Mouse (Mus musculus): ENCODE measurements around the gene Xlr. TPM values are rescaled to one million over a fixed set of nuclear protein-coding genes. Genes with fewer than 3 reads are reported as not detected.
"Not testable (repeated sequence)": the region's sequence is repeated elsewhere in the genome, so short reads cannot be mapped to it uniquely, and the experiment has no call there.

Gene Xlr
- total RNA-seq (2014; rRNA removed) (0.83 and 1.0 TPM in 2 replicates), polyA plus RNA-seq (2012; rRNA removed) (not detected in 2 replicates)

- H3K9ac ChIP-seq (ENCODE audit: low read depth, low read length); H3K36me3 ChIP-seq (ENCODE audit: control insufficient read depth, insufficient read depth, low read length); H3K27ac ChIP-seq (replicated peaks; ENCODE audit: insufficient read depth, low read depth, low read length); H3K27me3 ChIP-seq (ENCODE audit: control insufficient read depth, insufficient read depth, low read length); H3K79me2 ChIP-seq (ENCODE audit: control insufficient read depth, insufficient read depth, low read length); H3K4me1 ChIP-seq (ENCODE audit: control insufficient read depth, insufficient read depth, low read length); H3K4me3 ChIP-seq (ENCODE audit: insufficient read depth, low read depth, low read length): not testable (repeated sequence)
- WGBS, result 77% methylated on average over 11 of the region's 11 CpGs
- peak; percentile 1 for DNase-seq (ENCODE audit: extremely low read depth, low read depth, low spot score)
These were observed at the start of gene Xlr for GRCm38 (mm10) chrX:53797519-53797918. TSS of gene Xlr (minus strand) at chrX:53797706.

DNA sequence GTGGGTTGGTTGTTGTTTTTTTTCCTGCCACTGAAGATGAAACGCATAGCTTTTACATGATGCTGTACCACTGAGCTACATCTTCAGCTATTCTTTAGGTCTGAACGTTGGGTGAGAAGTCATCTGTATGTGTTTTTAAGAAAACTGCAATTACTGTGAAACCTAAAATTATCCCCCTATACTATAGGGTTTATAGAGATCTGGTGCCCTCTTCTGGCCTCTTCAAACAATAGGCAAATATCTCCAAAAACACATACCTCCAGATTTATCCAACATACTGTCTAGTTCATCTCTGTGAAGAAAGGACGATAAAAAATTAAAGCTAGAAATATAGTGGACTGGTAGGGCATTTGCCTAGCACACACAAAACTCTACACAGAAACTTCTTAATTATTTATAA, 1.6 kb upstream of the Xlr start:
- H3K9ac ChIP-seq (ENCODE audit: low read depth, low read length), result no peak overlapping the region
- 31% methylated on average over 3 of the region's 3 CpGs for WGBS
- no peak for TF ChIP-seq CTCF (IDR thresholded peaks at IDR 0.05; ENCODE audit: low read depth, low read length)
- no peak for TF ChIP-seq POLR2A (IDR thresholded peaks at IDR 0.05; ENCODE audit: extremely low read depth, insufficient read depth, low read length)

GRCm38 (mm10) chrX:53776276-53776675, 21.2 kb downstream of the Xlr start, which contains the start of gene Zfp36l3:
TSS of gene Zfp36l3 (minus strand) at chrX:53776394.
- Histone ChIP-seq H3K79me2 (ENCODE audit: control insufficient read depth, insufficient read depth, low read length) (no peaks in the 10 kb centered on the region), H3K9ac (ENCODE audit: low read depth, low read length) (no peak within 1 kb of the TSS), H3K4me3 (ENCODE audit: insufficient read depth, low read depth, low read length) (no peak within 1 kb of the TSS), H3K36me3 (ENCODE audit: control insufficient read depth, insufficient read depth, low read length) (no peaks in the 10 kb centered on the region), H3K27ac (replicated peaks; ENCODE audit: insufficient read depth, low read depth, low read length) (no peak within 1 kb of the TSS), H3K4me1 (ENCODE audit: control insufficient read depth, insufficient read depth, low read length) (no peaks in the 10 kb centered on the region), H3K27me3 (ENCODE audit: control insufficient read depth, insufficient read depth, low read length) (no peaks in the 10 kb centered on the region)
- DNase-seq (ENCODE audit: extremely low read depth, low read depth, low spot score), result no peak
- TF ChIP-seq POLR2A (IDR thresholded peaks at IDR 0.05; ENCODE audit: extremely low read depth, insufficient read depth, low read length) (no peak), CTCF (IDR thresholded peaks at IDR 0.05; ENCODE audit: low read depth, low read length) (no peak)
- WGBS, result 91% methylated on average over 12 of the region's 12 CpGs

More for the DNA sequence above, 1.6 kb upstream of the Xlr start:
- H3K27me3 ChIP-seq (ENCODE audit: control insufficient read depth, insufficient read depth, low read length), result no peaks in the 10 kb centered on the region
- H3K4me3 ChIP-seq (ENCODE audit: insufficient read depth, low read depth, low read length), result no peak overlapping the region
- no peaks in the 10 kb centered on the region for H3K4me1 ChIP-seq (ENCODE audit: control insufficient read depth, insufficient read depth, low read length)
- H3K79me2 ChIP-seq (ENCODE audit: control insufficient read depth, insufficient read depth, low read length), result no peaks in the 10 kb centered on the region
- no peaks in the 10 kb centered on the region for H3K36me3 ChIP-seq (ENCODE audit: control insufficient read depth, insufficient read depth, low read length)
- no peak for DNase-seq (ENCODE audit: extremely low read depth, low read depth, low spot score)
- no peak overlapping the region for H3K27ac ChIP-seq (replicated peaks; ENCODE audit: insufficient read depth, low read depth, low read length)

- no peak for DNase-seq (ENCODE audit: extremely low read depth, low read depth, low spot score)
- TF ChIP-seq POLR2A (IDR thresholded peaks at IDR 0.05; ENCODE audit: extremely low read depth, insufficient read depth, low read length), result no peak
- Histone ChIP-seq H3K4me1 (ENCODE audit: control insufficient read depth, insufficient read depth, low read length) (no peaks in the 10 kb centered on the region), H3K79me2 (ENCODE audit: control insufficient read depth, insufficient read depth, low read length) (no peaks in the 10 kb centered on the region), H3K36me3 (ENCODE audit: control insufficient read depth, insufficient read depth, low read length) (no peaks in the 10 kb centered on the region), H3K27me3 (ENCODE audit: control insufficient read depth, insufficient read depth, low read length) (no peaks in the 10 kb centered on the region), H3K4me3 (ENCODE audit: insufficient read depth, low read depth, low read length) (no peak within 1 kb of the TSS), H3K27ac (replicated peaks; ENCODE audit: insufficient read depth, low read depth, low read length) (no peak within 1 kb of the TSS), H3K9ac (ENCODE audit: low read depth, low read length) (no peak within 1 kb of the TSS)
- WGBS, result 94% methylated on average over 16 of the region's 16 CpGs
These were observed 39.8 kb downstream of the Xlr start, which contains the start of gene 1700013H16Rik for GRCm38 (mm10) chrX:53757736-53758135. TSS of gene 1700013H16Rik (minus strand) at chrX:53757831.

DNA sequence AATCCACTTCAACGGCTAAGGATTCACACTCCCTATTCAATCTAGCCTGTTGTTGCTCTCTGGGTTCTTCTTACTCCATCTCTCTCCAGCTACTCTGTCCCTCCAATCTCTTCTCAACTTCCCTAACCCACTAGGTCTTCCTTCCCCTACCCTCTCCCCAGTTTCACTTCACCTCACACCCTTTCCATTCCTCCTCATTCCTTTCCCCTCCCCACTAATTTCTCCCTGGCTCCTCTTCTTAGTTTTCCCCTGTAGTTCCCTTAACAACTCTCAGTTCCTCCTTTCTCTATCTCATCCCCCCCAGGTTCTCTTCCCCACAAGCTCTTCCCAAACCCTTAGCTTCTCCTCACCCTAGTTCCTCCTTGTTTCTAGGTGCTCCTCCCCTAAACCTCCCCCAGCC, 44.7 kb downstream of the Xlr start:
- Histone ChIP-seq H3K4me1 (ENCODE audit: control insufficient read depth, insufficient read depth, low read length) (no peaks in the 10 kb centered on the region), H3K4me3 (ENCODE audit: insufficient read depth, low read depth, low read length) (no peak overlapping the region), H3K27me3 (ENCODE audit: control insufficient read depth, insufficient read depth, low read length) (no peaks in the 10 kb centered on the region), H3K79me2 (ENCODE audit: control insufficient read depth, insufficient read depth, low read length) (no peaks in the 10 kb centered on the region), H3K27ac (replicated peaks; ENCODE audit: insufficient read depth, low read depth, low read length) (no peak overlapping the region), H3K9ac (ENCODE audit: low read depth, low read length) (no peak overlapping the region), H3K36me3 (ENCODE audit: control insufficient read depth, insufficient read depth, low read length) (no peaks in the 10 kb centered on the region)
- WGBS, result 94% methylated on average over 1 of the region's 1 CpGs
- DNase-seq (ENCODE audit: extremely low read depth, low read depth, low spot score), result peak; percentile 13
- no peak for TF ChIP-seq POLR2A (IDR thresholded peaks at IDR 0.05; ENCODE audit: extremely low read depth, insufficient read depth, low read length)
- no peak for TF ChIP-seq CTCF (IDR thresholded peaks at IDR 0.05; ENCODE audit: low read depth, low read length)

GRCm38 (mm10) chrX:53728967-53729366, 68.5 kb downstream of the Xlr start:
- H3K27me3 ChIP-seq (ENCODE audit: control insufficient read depth, insufficient read depth, low read length), result no peaks in the 10 kb centered on the region
- no peak overlapping the region for H3K27ac ChIP-seq (replicated peaks; ENCODE audit: insufficient read depth, low read depth, low read length)
- H3K4me1 ChIP-seq (ENCODE audit: control insufficient read depth, insufficient read depth, low read length), result no peaks in the 10 kb centered on the region
- TF ChIP-seq POLR2A (IDR thresholded peaks at IDR 0.05; ENCODE audit: extremely low read depth, insufficient read depth, low read length), result no peak
- no peak overlapping the region for H3K4me3 ChIP-seq (ENCODE audit: insufficient read depth, low read depth, low read length)
- H3K9ac ChIP-seq (ENCODE audit: low read depth, low read length), result no peak overlapping the region
- WGBS, result 91% methylated on average over 2 of the region's 2 CpGs
- DNase-seq (ENCODE audit: extremely low read depth, low read depth, low spot score), result no peak
- H3K36me3 ChIP-seq (ENCODE audit: control insufficient read depth, insufficient read depth, low read length), result no peaks in the 10 kb centered on the region
- no peaks in the 10 kb centered on the region for H3K79me2 ChIP-seq (ENCODE audit: control insufficient read depth, insufficient read depth, low read length)

Other genes with a start within 250 kb of the Xlr start
- not detected in 2 replicates for gene Rtl8c, start 189.7 kb downstream of the Xlr start, total RNA-seq (2014; rRNA removed)
- gene Rtl8c, start 189.7 kb downstream of the Xlr start, polyA plus RNA-seq (2012; rRNA removed), result 1.5 and 2.2 TPM in 2 replicates
- gene Gm14597, start 188.7 kb downstream of the Xlr start, total RNA-seq (2014; rRNA removed), result not detected in 2 replicates
- gene Gm14597, start 188.7 kb downstream of the Xlr start, polyA plus RNA-seq (2012; rRNA removed), result not detected in 2 replicates
- gene Rtl8a, start 154.0 kb downstream of the Xlr start, total RNA-seq (2014; rRNA removed), result 3.1 and 3.2 TPM in 2 replicates
- 36.8 and 39.2 TPM in 2 replicates for gene Rtl8a, start 154.0 kb downstream of the Xlr start, polyA plus RNA-seq (2012; rRNA removed)
- gene Rtl8b, start 127.3 kb downstream of the Xlr start, total RNA-seq (2014; rRNA removed), result 3.8 and 6.7 TPM in 2 replicates
- 23.2 and 27.2 TPM in 2 replicates for gene Rtl8b, start 127.3 kb downstream of the Xlr start, polyA plus RNA-seq (2012; rRNA removed)
- not detected in 2 replicates for gene 4930502E18Rik, start 72.9 kb downstream of the Xlr start, total RNA-seq (2014; rRNA removed)
- gene 4930502E18Rik, start 72.9 kb downstream of the Xlr start, polyA plus RNA-seq (2012; rRNA removed), result not detected in 2 replicates
- not detected in 2 replicates for gene 1700013H16Rik, start 39.9 kb downstream of the Xlr start, total RNA-seq (2014; rRNA removed)
- not detected in 2 replicates for gene 1700013H16Rik, start 39.9 kb downstream of the Xlr start, polyA plus RNA-seq (2012; rRNA removed)
- gene Zfp36l3, start 21.3 kb downstream of the Xlr start, total RNA-seq (2014; rRNA removed), result not detected in 2 replicates
- gene Zfp36l3, start 21.3 kb downstream of the Xlr start, polyA plus RNA-seq (2012; rRNA removed), result not detected in 2 replicates